Mouse (Mus musculus): ENCODE measurements around the gene Slc25a13.
"Not testable (repeated sequence)": the region's sequence is repeated elsewhere in the genome, so short reads cannot be mapped to it uniquely, and the experiment has no call there.

GRCm38 (mm10) chr6:6178341-6178740, 38.6 kb downstream of the Slc25a13 start:
- TF ChIP-seq CTCF, EP300 (IDR thresholded peaks at IDR 0.05; ENCODE audit: low read depth): not testable (repeated sequence)

Data from heart, postnatal 0 days (tissue).